Mouse (Mus musculus) spleen, adult 2 months (tissue): Measurements from ENCODE around the gene Cfap74.

Experiments
- CTCF ChIP-seq: fragments of 200-500 bp; IDR thresholded peaks from 2 replicates; pipeline ENCODE4 v1.5.1; 2011; ENCODE audit warnings: mild to moderate bottlenecking, inconsistent platforms; ENCODE audit not compliant: insufficient read depth, insufficient read length, insufficient replicate concordance; ENCODE audit errors: extremely low read depth
- POLR2A ChIP-seq: fragments of 200-500 bp; IDR thresholded peaks from 2 replicates; pipeline ENCODE4 v1.6.1; 2011; ENCODE audit warnings: low read depth, low read length, inconsistent platforms

DNA sequence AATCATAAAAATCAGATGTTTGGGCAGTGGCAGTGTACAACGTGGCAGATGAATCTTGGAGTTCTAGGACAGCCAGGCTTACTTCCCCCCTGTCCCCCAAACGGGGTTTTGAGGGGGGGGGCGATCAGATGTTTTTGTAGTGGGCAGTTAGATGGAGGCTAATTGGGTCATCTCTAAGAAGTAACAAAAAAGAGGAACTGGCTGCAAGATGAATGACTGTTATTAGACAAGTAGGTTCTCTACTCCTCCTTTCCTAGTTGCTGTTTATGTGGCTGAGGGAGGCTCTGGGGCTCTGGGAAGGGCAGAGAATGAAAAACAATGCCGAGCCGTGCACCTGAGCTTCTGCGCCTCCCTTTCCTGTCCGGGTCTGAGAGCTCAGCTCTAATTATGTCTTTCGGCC lies 96.1 kb downstream of the Cfap74 start:
- TF ChIP-seq CTCF: no peak
- TF ChIP-seq POLR2A: no peak
